Mouse (Mus musculus) mammary gland, adult 2 months (tissue): ENCODE results near the gene Ctsq. TPM values are rescaled to one million over a fixed set of nuclear protein-coding genes. Genes with fewer than 3 reads are reported as not detected.

Source experiments
- polyA plus RNA-seq: library from polyadenylated mRNA; depleted of rRNA; stranded (reverse); fragments of >200 nt; gene quantifications from 2 replicates; pipeline ENCODE4 v1.2.3, GENCODE M21; 2012; ENCODE audit warnings: low replicate concordance; rRNA removed

Ctsq gene
- polyA plus RNA-seq: not detected in 2 replicates

DNA sequence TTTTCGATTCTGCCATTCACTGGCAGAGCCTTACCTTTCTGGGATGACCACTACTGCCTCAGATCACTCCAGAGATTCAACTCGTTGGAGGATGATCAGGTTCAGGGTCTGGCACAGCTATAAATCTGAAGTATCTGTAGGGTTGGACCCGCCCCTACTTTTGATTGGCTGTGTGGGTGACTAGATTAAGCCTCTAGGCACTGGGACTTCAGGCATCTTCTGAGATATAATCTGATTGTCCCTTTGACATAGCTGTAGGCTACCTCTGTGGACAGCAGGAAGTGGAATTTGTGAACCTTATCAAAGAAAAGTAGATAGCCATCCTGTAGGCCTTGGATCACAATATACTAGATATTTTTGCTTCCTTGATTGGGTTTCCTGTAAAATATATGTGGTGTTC is at the start of gene Ctsq:
Gene Ctsq (minus strand): TSS at position 101 of the 400 bp plus-strand sequence.

DNA sequence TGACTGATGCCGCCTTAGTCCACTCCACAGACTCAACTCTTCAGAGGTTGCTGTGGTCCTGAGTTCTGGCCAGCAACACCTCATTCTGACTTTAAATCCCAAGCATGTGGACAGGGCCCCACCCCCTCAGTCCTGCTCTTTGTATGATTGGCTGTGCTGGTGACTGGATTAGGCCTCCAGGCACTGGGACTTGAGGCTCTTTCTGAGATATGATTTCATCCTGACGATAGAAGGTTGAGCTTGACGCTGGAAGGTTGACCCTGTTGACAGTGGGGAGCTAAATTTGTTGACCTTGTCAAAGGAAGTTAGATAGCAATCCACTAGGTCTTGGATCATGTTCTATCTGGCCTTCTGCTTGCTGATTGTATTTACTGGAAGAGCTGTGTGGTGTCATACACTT is 34.6 kb downstream of the Ctsq start, which contains the start of gene Ctsj:
Gene Ctsj (minus strand): TSS at position 101 of the 400 bp plus-strand sequence.

Other genes starting within 250 kb of the Ctsq start
- gene Ctsll3, start 237.8 kb downstream of the Ctsq start, polyA plus RNA-seq: not detected in 2 replicates
- gene 4930486L24Rik, start 176.2 kb downstream of the Ctsq start, polyA plus RNA-seq: not detected in 2 replicates
- 0.42 and 0.49 TPM in 2 replicates for gene Gm49392, start 143.7 kb downstream of the Ctsq start, polyA plus RNA-seq
- 1.4 and 3.7 TPM in 2 replicates for gene Ctla2b, start 143.2 kb downstream of the Ctsq start, polyA plus RNA-seq
- gene Tpbpb, start 135.8 kb downstream of the Ctsq start, polyA plus RNA-seq: not detected in 2 replicates
- gene Gm49393, start 105.0 kb downstream of the Ctsq start, polyA plus RNA-seq: not detected in 2 replicates
- gene Gm49391, start 104.1 kb downstream of the Ctsq start, polyA plus RNA-seq: 1.3 and 4.2 TPM in 2 replicates
- 8.1 and 24.1 TPM in 2 replicates for gene Ctla2a, start 104.0 kb downstream of the Ctsq start, polyA plus RNA-seq
- not detected in 2 replicates for gene Tpbpa, start 98.6 kb downstream of the Ctsq start, polyA plus RNA-seq
- gene Ctsj, start 34.7 kb downstream of the Ctsq start, polyA plus RNA-seq: 0.14 TPM in 1 of 2 replicates, not detected in the other
- not detected in 2 replicates for gene Ctsr, start 123.6 kb upstream of the Ctsq start, polyA plus RNA-seq
- not detected in 2 replicates for gene Cts6, start 162.8 kb upstream of the Ctsq start, polyA plus RNA-seq
- not detected in 2 replicates for gene Cts8, start 214.7 kb upstream of the Ctsq start, polyA plus RNA-seq
- gene Gm49398, start 248.2 kb upstream of the Ctsq start, polyA plus RNA-seq: not detected in 2 replicates